Mouse (Mus musculus) heart, adult 2 months (tissue): ENCODE measurements around the gene AI661453.

Experiments
- CTCF ChIP-seq: fragments of 200-600 bp; IDR thresholded peaks from 2 replicates; pipeline ENCODE4 v1.8.1; 2022; ENCODE audit warnings: antibody characterized with exemption, mild to moderate bottlenecking, moderate library complexity
- EP300 ChIP-seq: fragments of 200-500 bp; IDR thresholded peaks from 2 replicates; pipeline ENCODE4 v1.6.1; 2011; ENCODE audit warnings: low read depth, low read length, control low read depth; ENCODE audit not compliant: insufficient read depth
- POLR2A ChIP-seq: fragments of 200-500 bp; IDR thresholded peaks from 2 replicates; pipeline ENCODE4 v1.6.1; 2011; ENCODE audit warnings: mild to moderate bottlenecking, low read depth, low read length, control low read depth; ENCODE audit not compliant: insufficient read depth

- TF ChIP-seq CTCF (no peak), POLR2A (0 out of 2 replicates have a peak, but pooled peaks have one; percentile 16), EP300 (no peak)
Observed at GRCm38 (mm10) chr17:47505566-47505965, 69.2 kb downstream of the AI661453 start.
